Mouse (Mus musculus) gastrocnemius, postnatal 4 days (tissue): ENCODE data around the gene Gm9945. TPM values are rescaled to one million over a fixed set of nuclear protein-coding genes. Genes with fewer than 3 reads are reported as not detected.

Experiments
- DNase-seq, 2 experiments: peaks; one replicate each; pipeline ENCODE4 v3.0.0; 2021 to 2022; ENCODE audit warnings: low spot score in 2 of 2, mixed read lengths in 2 of 2
- total RNA-seq, 2 experiments: library from RNA; stranded (reverse); gene quantifications; 2 replicates each; pipeline ENCODE4 v1.2.3; 2021

Gene Gm9945
- total RNA-seq, 2 experiments from 2014 or later: not detected

DNA sequence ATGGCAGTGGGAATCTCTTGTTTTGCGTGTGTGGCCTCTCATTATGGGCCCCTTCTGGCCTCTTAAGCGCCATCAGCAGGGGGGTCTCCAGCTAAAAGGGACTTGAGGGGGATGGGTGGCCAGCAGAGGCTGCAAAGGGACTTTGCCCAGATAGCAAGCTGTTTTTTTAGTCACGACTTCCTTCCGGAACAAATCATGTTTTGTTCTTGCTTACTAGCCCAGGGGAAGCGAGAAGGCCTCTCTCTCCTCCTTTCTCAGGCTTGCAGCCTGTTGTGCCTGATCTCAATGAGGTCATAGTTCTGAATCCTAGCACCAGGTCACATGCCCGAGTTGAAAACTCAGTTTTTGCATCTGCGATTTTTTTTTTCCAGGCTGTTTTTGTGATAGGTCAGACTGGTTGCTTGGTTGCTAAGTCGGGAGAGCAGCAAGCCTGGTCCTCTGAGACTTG, 12.0 kb downstream of the Gm9945 start:
- no peak for DNase-seq

DNA sequence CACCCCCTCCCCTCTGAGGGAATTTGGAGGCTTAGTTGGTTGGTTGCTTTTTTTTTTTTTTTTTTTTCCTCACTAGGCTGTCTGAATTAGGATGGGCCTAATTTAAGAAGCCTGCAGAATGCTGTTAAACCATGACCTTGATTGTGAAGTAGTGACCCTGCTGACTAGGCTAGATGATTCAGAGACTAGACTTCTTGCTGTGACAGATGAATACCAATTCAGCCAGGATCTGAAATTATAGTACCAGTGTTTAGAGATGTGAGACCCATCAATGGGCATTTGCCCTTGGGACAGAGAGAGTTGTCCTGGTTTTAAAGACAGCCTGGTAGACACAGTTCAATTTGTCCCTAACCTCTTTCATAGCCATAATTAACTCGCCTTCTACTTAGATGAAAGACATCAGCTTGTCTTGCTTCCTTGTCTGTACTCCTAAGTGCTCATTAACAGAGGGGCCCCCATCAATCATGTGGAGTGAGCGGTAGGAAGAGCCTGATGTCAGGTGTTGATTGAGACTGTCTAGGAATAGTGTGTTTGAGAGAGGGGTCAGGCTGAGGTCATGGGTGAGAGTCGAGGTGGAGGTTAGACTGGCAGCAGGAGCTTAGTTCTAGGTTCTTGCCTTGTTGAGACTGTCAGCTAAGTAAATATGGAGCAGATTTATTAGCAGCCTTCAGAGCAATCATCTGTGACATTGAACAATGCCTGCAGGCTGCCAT, 13.4 kb downstream of the Gm9945 start:
- DNase-seq: no peak

DNA sequence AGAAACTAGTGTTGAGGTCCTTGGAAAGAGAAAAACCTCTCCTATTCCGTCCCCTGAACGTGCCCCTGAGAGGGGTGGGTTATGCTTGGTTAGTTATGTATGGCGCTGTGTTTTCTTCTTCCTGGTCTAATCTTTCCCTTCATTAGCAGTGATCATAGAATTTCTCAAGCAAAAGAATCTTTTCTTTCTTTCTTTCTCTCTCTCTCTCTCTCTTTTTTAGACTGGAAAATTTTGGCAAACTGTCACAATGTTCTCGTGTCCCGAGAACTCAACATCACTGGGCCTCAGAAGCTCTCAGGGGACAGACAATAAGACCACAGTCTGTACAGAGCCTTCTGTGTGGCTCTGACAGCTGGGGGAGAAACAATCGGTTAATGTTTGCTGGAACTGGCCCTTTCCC, 15.5 kb downstream of the Gm9945 start:
- DNase-seq: no peak

DNA sequence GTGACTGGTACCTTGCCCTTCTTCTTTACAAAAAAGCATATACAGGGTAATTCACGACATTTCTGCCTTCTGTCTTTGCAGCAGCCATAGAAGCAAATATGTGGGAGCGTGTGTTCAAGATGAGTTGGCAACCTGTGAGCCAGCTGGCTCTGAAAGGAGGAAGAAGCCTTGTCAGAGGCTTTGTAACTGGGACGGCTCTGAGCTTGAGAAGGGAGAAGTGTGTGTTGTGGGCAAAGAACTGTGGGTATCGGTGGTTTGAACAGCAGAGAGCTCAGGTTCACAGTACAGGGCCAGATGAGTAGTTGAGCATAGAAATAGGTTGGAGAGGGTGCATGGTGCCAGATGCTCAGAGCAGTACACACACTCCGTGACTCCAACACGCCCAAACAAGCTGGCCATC, 17.0 kb downstream of the Gm9945 start:
- DNase-seq: no peak

DNA sequence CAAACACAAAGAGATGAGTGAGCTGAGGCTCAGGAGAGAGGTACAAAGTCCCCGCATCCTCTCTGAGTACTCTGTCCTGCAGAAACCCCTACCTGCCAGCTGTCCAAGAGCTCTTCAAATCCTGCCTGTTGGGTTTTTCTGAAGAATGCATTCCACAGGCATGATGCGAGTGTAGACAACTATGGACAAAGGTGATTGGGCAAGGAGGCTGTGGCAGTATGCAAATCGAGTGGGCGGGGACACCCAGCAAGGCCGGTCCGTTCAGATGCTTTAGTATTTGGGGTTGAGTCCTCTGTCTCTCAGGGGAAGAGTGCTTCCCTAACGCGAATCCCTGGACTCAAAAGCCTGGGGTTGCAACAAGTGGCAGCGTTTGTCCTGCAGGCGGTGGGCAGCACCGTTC, 20.6 kb downstream of the Gm9945 start:
- DNase-seq: no peak

DNA sequence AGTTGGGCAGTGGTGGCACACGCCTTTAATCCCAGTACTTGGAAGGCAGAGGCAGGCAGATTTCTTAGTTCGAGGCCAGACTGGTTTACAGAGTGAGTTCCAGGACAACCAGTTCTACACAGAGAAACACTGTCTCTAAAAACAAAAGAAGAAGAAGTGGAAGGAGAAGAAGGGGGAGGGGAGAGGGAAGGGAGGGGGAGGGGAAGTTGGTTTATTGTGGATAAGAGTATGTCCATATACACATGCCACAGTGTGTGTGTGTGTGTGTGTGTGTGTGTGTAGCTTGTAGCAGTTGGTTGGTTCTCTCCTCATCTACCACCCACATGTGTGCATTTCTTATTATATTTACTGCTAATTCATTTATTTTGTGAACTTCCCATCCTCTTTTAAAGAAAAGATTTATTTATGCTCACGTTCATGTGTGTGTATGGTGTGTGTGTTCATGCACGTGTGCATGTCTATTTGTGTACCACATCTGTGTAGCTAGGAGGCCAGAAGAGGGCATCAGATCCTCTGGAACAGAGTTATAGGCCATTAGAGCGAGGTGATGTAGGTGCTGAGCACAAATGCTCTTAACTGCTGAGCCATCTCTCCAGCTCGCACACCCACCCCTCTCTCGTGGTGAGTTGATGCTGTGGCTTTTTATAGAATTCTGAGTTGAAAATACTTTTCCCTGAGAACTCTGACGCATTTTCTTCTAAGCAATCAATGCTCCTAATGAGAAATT, 22.2 kb downstream of the Gm9945 start:
- no peak for DNase-seq

DNA sequence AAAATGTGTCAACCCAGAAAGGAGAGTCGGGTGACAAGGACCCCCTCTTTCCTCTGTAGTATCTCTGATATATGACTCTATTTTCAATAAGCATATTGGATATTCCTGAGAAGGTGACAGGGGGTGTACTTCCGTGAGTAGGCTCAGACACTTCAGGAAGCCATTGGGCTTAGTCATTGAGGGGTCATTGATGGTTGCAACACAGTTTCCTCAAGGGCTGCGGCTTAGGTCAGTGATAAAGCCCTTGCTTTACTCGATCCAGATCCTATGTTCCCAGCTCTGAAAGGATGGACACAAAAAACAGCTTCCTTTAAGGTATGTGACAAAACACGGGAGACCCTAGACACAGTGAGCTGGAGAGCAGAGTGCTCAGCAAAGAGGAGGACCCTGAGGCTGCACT, 23.8 kb downstream of the Gm9945 start:
- no peak for DNase-seq

DNA sequence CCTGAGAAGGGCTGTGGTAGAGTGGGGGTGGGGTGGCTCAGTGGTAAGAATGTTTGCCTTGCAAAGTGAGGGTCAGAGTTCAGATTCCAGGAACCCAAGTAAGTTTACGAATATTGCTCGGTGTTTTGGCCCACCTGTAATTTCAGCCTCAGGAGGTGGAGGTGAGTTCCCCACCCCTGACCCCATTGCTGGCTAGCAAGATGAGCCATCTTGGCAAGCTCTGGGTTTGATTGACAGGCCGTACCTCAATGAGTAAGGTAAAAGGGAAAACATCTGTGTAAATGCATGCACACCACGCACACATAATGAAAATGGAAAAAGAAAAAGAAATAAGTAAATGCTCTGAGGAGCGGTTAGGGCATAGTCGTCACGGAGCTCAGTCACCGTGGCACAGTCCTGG, 24.4 kb downstream of the Gm9945 start:
- no peak for DNase-seq

DNA sequence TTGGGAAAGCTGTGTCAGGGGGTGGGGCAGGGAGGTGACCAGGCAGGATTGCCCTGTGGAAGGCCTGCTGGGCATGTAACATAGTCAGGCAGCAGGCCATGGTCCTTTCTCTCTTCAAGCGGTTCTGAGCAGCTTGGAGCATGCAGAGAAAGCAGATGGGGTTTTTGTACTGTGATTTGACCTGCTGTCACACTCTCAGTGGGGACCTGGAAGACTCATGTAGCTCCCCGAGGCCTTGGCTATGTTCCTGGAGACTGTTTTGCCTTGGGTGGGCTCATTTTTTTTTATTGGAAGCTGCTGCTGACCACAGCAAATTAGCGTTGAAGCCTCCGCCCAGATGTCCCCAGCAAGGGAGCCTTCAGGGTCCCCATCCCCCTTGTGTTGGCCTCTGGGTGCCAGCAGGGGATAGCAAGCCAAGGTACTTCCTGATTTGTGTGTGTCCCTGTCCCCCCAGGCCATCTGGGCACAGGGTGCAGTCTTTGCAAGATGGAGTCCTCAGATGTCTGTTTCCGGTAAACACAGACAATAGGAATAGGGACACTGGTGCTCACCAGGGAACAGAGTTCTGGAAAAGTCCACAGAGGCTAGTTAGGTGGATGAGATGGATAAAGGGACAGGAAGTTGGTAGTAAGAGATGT, 25.2 kb downstream of the Gm9945 start:
- no peak for DNase-seq

DNA sequence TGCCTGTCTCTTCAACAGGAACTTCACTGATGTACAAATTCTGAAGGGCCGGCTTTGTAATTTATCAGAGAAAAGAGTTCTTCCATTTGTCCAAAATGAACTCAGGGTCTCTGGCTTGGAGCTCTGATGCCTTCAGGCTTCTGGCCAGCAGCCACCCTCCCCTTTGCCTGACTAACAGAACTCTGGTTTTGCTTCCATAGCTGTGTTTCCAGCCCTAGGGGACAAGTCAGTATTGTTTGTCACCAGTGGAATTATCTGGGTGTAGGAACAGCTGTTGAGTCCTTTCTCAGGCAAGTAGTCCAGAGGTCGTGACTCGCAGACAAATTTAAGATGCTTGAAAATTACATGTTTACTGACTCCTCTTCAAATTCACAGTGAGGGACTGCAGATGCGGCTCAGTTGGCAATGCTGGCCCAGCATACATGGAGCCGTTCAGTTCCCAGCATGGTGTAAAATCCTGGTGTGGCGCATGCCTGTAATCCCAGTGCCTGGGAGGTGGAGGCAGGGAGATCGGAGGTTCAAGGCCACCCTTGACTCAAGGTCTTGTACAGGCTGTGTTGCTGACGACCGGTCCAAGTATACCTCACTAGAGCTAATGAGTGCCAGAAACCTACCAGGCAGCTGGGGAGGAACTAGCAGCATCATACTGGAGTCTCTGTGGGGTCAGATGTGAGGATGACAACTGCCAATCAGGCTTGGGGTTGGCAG, 27.3 kb downstream of the Gm9945 start:
- no peak for DNase-seq

DNA sequence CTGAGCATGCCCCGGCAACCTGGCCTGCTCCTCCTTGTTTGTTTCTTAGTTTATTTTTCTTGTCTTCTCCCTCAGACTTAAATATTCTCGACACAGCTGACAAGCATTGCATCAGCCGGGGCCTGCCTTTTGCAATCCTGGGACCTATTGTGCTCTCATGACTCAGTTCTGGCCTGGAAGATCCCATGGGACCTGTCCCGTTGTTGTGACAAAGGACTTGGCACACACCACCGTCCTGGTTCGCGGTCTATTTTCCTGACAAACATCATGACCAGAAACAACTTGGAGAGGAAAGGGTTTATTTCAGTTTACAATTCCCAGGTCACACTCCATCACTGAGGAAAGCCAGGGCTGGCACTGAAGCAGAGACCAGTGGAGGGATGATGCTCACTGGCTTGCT, 28.2 kb downstream of the Gm9945 start:
- no peak for DNase-seq

DNA sequence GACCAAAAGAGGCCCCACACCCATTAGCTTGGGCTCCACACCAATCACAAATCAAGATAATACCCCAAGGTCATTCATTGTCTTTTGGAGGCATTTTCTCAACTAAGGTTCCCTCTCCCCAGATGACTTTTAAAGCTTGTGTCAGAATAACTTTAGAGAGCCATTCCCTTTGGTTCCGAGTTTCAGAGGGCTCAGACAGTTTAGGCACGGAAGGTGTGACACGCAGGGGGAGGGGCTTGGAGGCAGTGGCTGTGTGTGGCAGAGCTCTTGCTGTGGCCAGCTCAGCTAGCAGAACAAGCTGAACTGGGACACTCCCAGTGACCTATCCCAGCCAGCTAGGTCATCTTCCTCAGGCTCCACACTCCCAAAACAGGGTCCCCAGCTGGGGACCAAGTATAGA, 28.6 kb downstream of the Gm9945 start:
- DNase-seq: no peak

DNA sequence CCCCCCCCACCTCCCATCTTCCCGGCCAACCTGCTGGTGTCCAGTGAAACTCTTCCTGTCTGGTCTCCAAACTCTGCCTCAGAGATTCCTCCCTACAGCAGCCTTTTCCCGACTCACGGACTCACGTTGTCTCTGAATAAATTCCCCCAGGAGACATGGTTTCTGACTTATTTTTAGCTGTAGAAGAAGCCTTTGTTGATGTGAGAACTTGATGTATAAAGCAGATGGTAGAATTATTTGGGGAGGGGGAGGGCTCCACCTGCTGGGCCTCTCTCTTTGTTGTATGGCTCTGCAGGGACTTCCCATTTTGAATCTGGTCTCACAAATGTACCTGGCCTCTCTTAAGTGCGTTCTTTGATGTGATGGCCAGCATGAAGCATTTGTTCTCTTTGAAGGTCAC, 30.4 kb downstream of the Gm9945 start:
- DNase-seq: no peak

DNA sequence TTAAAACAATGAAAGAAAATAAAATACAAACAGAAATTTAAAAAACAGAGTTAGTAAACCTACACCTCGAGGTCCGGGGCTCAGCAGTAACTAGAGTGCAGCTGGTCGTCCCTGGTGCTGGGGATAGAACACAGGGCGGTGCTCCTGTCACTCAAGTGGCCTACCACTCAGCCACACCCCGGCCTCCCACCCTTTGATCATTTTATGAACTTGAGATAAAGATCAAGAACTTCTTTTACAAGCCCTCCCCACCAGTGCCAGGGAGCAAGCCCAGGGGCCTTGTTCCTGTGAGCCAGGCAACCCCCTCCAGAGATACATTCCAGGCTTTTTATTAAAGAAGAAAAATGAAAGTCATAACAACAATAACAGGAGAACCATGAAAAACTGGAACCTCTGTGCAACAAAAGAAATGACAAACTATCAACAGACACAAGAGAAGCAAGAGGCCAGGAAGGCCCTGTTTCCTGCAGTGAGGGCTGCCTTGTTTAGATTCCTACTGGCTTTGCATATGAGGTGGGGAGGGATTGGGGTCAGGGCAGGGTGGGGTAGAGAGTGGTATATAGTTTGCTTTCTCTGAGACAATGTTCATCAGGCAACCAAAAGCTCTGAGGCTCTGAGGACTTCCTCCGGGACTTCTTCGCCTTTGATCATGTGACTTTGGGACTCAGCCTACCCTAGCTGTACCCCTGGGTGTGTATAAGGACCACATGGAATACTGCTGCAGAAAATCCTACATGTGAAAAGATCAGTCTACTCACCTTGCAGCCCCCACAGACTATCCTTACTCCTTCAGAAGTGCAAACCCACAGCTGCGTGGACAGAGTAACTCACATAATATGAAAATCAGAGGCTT, 37.0 kb downstream of the Gm9945 start:
- DNase-seq: no peak

DNA sequence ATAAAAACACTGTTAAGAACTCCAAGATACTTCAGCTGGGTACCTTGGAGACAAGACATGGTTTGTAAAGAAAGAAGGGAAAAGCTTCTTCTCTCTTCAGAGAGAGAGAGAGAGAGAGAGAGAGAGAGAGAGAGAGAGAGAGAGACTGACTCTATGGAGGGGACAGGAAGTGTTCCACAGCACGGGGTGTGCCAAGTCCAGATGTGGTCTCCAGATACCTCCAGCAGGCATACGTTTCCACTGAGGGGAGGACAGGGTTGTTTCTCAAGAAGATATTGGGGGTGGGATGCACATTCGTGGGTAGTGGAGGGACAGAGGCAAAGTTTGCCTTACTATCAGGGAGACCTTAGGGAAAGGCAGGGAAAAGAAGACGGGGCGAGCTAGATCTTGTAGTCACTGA, 38.8 kb downstream of the Gm9945 start:
- DNase-seq: no peak

DNA sequence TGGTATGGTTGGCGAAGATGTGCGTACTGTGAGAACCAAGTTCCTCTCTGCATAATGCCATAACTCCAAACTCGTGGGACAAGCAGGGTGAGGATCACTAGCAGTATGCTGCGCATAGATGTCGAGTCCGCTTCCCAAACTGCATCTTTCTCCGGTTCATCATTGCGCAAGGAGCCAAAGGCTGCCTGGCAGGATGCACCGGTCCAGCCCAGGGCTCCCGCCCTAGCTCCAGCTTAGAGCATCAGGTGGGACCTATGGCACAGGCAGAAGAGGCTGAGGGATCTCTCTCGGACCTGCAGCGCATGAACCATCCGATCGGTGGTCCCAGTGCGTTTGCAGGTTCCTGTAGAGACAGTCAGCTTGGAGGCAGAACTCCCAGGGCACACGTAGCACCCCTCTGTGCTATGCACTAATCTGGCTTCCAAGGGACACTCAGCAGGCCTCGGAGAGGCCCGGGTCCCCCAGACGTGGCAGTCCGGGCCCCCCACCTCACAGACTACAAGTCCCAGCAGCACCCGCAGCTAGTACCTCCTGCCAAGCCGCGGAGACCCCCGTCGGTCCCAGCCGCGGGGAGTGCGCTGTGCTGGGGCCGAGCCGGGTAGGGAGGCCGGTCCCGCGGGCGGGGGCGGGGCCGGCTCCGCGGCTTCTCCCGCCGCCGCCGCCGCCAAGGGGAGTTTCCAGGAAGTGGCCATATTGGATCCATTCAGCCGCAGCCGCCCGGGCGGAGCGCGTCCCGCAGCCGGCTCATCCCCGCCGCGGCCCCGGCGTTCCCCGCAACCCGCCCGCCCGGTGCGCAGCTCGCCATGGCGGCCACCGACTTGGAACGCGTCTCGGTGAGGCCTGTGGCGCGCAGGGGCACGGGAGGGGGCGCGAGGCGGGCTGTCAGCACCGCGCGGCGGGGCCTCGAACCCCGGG, 39.5 kb downstream of the Gm9945 start, which contains the start of gene Sept8:
Sept8 (plus strand) TSS at position 51 of the 915 bp plus-strand sequence.
- peak; percentile 47 to 70 for DNase-seq

DNA sequence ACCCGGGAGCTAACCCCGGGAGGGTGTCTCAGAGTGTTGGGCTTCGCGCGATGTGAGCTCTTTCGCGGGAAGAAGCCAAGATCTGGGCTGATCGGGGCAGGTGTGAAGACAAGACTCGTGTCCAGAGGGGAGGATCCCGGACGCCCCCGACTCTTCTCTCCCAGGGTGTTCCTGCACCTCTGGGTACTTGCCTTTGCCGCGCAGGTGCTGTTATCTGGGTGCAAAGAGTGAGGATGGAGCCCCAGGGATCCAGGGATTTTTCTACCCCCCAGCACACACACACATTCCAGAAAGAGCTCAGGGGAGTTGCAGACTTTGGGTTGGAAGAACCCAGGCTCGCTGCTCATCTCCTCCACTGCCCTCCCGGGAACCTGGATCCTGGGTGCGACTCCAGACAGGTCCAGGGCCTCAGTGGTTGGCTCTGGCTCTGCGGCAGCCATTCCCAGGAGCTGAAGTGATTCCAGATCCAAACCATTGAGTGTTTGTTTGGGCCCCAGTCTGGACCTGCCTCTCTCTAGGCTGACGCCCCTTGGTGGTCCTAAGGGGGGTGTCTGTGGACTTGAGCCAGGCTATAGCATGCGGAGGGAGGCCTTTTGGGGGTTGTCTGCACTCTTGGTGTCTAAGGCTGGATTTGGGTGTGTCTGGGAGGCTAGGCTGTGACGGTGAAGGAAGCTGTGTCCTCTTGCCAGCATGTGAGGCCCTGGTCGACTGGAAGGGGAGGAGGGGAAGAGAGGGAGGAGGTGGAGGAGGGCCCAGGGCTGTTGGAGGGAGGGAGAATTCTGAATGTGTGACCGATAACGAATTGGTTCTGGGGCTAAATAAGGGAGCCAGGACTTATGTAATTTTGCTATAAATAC, 40.4 kb downstream of the Gm9945 start:
- DNase-seq: peak in 1 of 2 experiments; percentile 70

DNA sequence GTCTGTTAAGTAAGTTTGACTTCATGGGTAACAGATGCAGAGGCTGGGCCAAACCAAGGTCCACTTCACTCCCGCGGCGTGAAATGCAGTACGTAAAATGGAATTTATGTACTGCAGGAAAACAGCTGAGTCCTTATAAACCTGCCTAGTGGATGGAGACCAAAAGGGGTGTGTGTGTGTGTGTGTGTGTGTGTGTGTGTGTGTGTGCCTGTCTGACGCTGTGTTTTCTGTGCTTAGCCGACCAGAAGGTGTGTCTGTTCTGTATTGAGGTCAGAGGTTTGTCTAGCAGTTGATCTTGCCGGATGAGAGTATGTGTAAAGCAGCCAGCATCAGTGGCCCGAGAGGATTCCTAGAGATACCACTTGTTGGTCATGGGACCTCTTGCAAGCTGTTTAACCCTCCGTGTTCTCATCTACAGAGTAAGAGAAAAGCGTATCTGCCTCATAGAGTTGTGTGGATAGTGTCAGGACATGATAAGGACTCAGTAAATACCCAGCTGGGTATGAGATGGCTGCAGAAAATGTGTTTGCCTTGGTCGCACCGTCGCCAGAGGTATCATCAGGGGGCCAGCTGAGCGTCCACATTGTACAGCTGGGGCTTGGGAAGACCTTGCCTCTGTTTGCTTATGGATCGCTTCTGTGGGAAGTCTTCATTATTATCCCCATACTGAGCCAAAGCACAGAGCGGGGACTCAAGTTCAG, 41.3 kb downstream of the Gm9945 start:
- DNase-seq: no peak
